Mouse (Mus musculus): ENCODE measurements around the gene Dennd4b. TPM values are rescaled to one million over a fixed set of nuclear protein-coding genes. Genes with fewer than 3 reads are reported as not detected.
"Not testable (repeated sequence)": the region's sequence is repeated elsewhere in the genome, so short reads cannot be mapped to it uniquely, and the experiment has no call there.

Gene Dennd4b
- polyA plus RNA-seq, 1 experiment from 2014 or later: 4.7 TPM

GRCm38 (mm10) chr3:90248746-90249100 lies 16.3 kb upstream of the Dennd4b start:
- Histone ChIP-seq H3K36me3 (ENCODE audit: control insufficient read depth, insufficient read depth, low read length) (peaks cover 2% of the 10 kb centered on the region; the same call in 1 of the 2 replicates), H3K9ac (ENCODE audit: low read length) (peak overlapping the region; percentile 45), H3K4me3 (ENCODE audit: low read depth, low read length) (peak overlapping the region; percentile 44), H3K4me2 (ENCODE audit: low read depth) (peak overlapping the region; percentile 76), H3K27ac (ENCODE audit: low read depth, low read length) (no peak overlapping the region), H3K9me3 (ENCODE audit: control insufficient read depth, low read length) (no peaks in the 10 kb centered on the region), H3K27me3 (ENCODE audit: control insufficient read depth, insufficient read depth, low read length) (no peaks in the 10 kb centered on the region), H3K4me1 (ENCODE audit: control insufficient read depth, insufficient read depth, low read length) (peaks cover 6% of the 10 kb centered on the region; the same call in 1 of the 2 replicates)
- DNase-seq (ENCODE audit: low spot score): no peak
- 6% methylated on average over 10 of the region's 10 CpGs for WGBS
- no peak for ATAC-seq (ENCODE audit: insufficient read depth, low FRiP score, low TSS enrichment)

DNA sequence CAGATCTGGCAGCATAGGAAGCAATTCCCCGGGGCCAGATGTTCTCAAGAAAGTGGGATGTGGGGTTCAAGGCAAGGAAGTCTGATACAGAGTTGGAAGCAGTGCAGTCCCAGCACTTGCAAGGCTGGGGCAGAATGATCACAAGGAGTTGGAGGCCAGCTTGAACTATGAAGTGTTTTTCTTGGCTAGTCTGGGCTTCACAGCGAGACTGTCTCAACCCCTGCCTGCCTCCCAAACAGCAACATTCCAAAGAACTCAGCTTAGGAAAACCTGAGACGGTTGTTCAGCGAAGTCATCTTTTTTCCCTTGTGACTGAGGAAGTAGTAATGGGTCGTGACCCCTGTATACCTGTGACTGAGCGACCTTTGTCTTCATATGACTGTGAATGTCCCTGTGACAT lies 14.2 kb upstream of the Dennd4b start:
- Histone ChIP-seq H3K36me3 (ENCODE audit: control insufficient read depth, insufficient read depth, low read length) (peaks cover 2% of the 10 kb centered on the region; the same call in 1 of the 2 replicates), H3K9ac (ENCODE audit: low read length) (no peak overlapping the region), H3K4me2 (ENCODE audit: low read depth) (no peak overlapping the region), H3K27ac (ENCODE audit: low read depth, low read length) (no peak overlapping the region), H3K4me1 (ENCODE audit: control insufficient read depth, insufficient read depth, low read length) (peaks cover 12% of the 10 kb centered on the region), H3K4me3 (ENCODE audit: low read depth, low read length) (no peak overlapping the region), H3K27me3 (ENCODE audit: control insufficient read depth, insufficient read depth, low read length) (no peaks in the 10 kb centered on the region), H3K9me3 (ENCODE audit: control insufficient read depth, low read length) (no peaks in the 10 kb centered on the region)
- no peak for DNase-seq (ENCODE audit: low spot score)
- ATAC-seq (ENCODE audit: insufficient read depth, low FRiP score, low TSS enrichment): no peak
- WGBS: 92% methylated on average over 6 of the region's 6 CpGs

- H3K9me3 ChIP-seq (ENCODE audit: control insufficient read depth, low read length); H3K9ac ChIP-seq (ENCODE audit: low read length); H3K27ac ChIP-seq (ENCODE audit: low read depth, low read length); H3K4me2 ChIP-seq (ENCODE audit: low read depth); H3K36me3 ChIP-seq (ENCODE audit: control insufficient read depth, insufficient read depth, low read length); ATAC-seq (ENCODE audit: insufficient read depth, low FRiP score, low TSS enrichment); H3K4me3 ChIP-seq (ENCODE audit: low read depth, low read length); H3K27me3 ChIP-seq (ENCODE audit: control insufficient read depth, insufficient read depth, low read length); DNase-seq (ENCODE audit: low spot score): not testable (repeated sequence)
- H3K4me1 ChIP-seq (ENCODE audit: control insufficient read depth, insufficient read depth, low read length): peaks cover 12% of the 10 kb centered on the region
- 91% methylated on average over 8 of the region's 12 CpGs for WGBS
Measured at GRCm38 (mm10) chr3:90251731-90252226, 13.2 kb upstream of the Dennd4b start.

DNA sequence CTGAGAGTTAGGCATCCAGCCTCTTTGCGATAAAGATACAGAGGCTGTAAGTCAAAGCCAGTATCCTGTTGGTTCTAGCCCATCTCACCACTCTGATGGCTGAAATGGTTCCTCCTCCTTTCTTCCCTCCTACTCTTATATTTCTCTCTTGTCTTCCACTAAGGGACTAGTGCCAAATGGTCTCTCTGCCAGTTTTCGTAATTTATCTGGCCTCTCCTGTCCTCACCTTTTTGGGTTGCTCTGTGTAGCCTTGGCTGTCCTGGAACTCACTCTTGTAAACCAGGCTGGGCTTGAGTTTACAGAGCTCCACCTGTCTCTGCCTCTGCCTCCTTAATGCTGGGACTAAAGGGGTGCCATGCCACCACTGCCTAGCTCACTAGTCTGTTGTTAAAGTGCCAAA lies 12.3 kb upstream of the Dennd4b start:
- not testable (repeated sequence) for H3K27ac ChIP-seq (ENCODE audit: low read depth, low read length); H3K36me3 ChIP-seq (ENCODE audit: control insufficient read depth, insufficient read depth, low read length); H3K9me3 ChIP-seq (ENCODE audit: control insufficient read depth, low read length); ATAC-seq (ENCODE audit: insufficient read depth, low FRiP score, low TSS enrichment); H3K9ac ChIP-seq (ENCODE audit: low read length); DNase-seq (ENCODE audit: low spot score); H3K4me3 ChIP-seq (ENCODE audit: low read depth, low read length); H3K4me2 ChIP-seq (ENCODE audit: low read depth); H3K27me3 ChIP-seq (ENCODE audit: control insufficient read depth, insufficient read depth, low read length); H3K4me1 ChIP-seq (ENCODE audit: control insufficient read depth, insufficient read depth, low read length)
- 96% methylated on average over 2 of the region's 2 CpGs for WGBS

- not testable (repeated sequence) for DNase-seq (ENCODE audit: low spot score); ATAC-seq (ENCODE audit: insufficient read depth, low FRiP score, low TSS enrichment); H3K4me1 ChIP-seq (ENCODE audit: control insufficient read depth, insufficient read depth, low read length); H3K4me2 ChIP-seq (ENCODE audit: low read depth); H3K4me3 ChIP-seq (ENCODE audit: low read depth, low read length); H3K27me3 ChIP-seq (ENCODE audit: control insufficient read depth, insufficient read depth, low read length); H3K9me3 ChIP-seq (ENCODE audit: control insufficient read depth, low read length); H3K9ac ChIP-seq (ENCODE audit: low read length); H3K36me3 ChIP-seq (ENCODE audit: control insufficient read depth, insufficient read depth, low read length); H3K27ac ChIP-seq (ENCODE audit: low read depth, low read length)
- WGBS: 82% methylated on average over 1 of the region's 1 CpGs
Measured at GRCm38 (mm10) chr3:90253174-90253573, 11.8 kb upstream of the Dennd4b start.

GRCm38 (mm10) chr3:90253653-90254418 lies 11.1 kb upstream of the Dennd4b start, which contains the start of gene Crtc2:
Gene Crtc2 (plus strand): TSS chr3:90254163.
- H3K4me1 ChIP-seq (ENCODE audit: control insufficient read depth, insufficient read depth, low read length): peaks cover 7% of the 10 kb centered on the region
- H3K27me3 ChIP-seq (ENCODE audit: control insufficient read depth, insufficient read depth, low read length): no peaks in the 10 kb centered on the region
- DNase-seq (ENCODE audit: low spot score): peak; percentile 96
- WGBS: 2% methylated on average over 40 of the region's 40 CpGs
- ATAC-seq (ENCODE audit: insufficient read depth, low FRiP score, low TSS enrichment): peak; percentile 93
- peak within 1 kb of the TSS; percentile 85 for H3K27ac ChIP-seq (ENCODE audit: low read depth, low read length)
- peak within 1 kb of the TSS; percentile 76 for H3K9ac ChIP-seq (ENCODE audit: low read length)
- peak within 1 kb of the TSS; percentile 80 for H3K4me3 ChIP-seq (ENCODE audit: low read depth, low read length)
- no peaks in the 10 kb centered on the region for H3K9me3 ChIP-seq (ENCODE audit: control insufficient read depth, low read length)
- H3K36me3 ChIP-seq (ENCODE audit: control insufficient read depth, insufficient read depth, low read length): peaks cover 4% of the 10 kb centered on the region; the same call in 1 of the 2 replicates
- H3K4me2 ChIP-seq (ENCODE audit: low read depth): peak within 1 kb of the TSS; percentile 49

DNA sequence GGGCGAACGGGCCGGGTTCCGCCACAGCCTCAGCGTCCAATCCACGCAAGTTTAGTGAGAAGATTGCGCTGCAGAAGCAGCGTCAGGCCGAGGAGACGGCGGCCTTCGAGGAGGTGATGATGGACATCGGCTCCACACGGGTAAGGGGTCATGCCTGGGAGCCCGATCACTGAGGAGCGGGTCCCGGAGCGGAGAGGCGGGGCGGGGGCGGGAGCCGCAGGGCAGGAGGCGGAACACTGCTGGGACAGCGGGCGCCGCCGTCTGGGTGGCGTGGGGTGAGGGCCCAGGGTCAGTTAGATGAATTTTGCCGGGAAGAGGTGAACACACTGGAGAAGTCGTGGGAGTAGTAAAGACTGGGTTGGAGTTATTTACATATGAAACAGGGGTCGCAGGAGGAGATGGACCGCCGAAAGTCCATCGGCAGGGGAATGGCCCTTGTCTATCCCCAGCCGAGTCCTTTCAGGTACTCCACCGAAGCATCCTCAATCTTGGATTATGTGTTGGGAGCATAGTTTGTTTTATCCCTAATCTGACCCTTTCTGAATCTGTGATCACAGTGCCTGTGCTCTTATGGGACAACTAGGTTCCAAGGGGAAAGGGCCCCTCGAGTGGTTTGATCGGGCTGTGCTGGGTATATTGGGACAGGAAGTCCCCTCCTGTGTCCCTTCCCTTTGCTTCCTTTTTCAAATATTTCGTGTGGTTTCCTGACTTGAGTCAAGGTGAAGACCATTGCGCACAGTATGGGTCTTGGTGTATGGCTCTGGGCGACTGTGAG lies 10.4 kb upstream of the Dennd4b start:
- Histone ChIP-seq H3K4me3 (ENCODE audit: low read depth, low read length) (peak overlapping the region; percentile 80), H3K9ac (ENCODE audit: low read length) (peak overlapping the region; percentile 76), H3K9me3 (ENCODE audit: control insufficient read depth, low read length) (no peaks in the 10 kb centered on the region), H3K27me3 (ENCODE audit: control insufficient read depth, insufficient read depth, low read length) (no peaks in the 10 kb centered on the region), H3K4me2 (ENCODE audit: low read depth) (peak overlapping the region; percentile 49), H3K36me3 (ENCODE audit: control insufficient read depth, insufficient read depth, low read length) (peaks cover 8% of the 10 kb centered on the region), H3K4me1 (ENCODE audit: control insufficient read depth, insufficient read depth, low read length) (peaks cover 6% of the 10 kb centered on the region), H3K27ac (ENCODE audit: low read depth, low read length) (peak overlapping the region; percentile 85)
- DNase-seq (ENCODE audit: low spot score) (no peak), ATAC-seq (ENCODE audit: insufficient read depth, low FRiP score, low TSS enrichment) (peak; percentile 76)
- WGBS: under 1% methylated on average over 39 of the region's 41 CpGs

- WGBS: 37% methylated on average over 2 of the region's 2 CpGs
- H3K9ac ChIP-seq (ENCODE audit: low read length): peak overlapping the region; percentile 76
Measured at GRCm38 (mm10) chr3:90255194-90255565, 9.8 kb upstream of the Dennd4b start.

More at GRCm38 (mm10) chr3:90255194-90255565, 9.8 kb upstream of the Dennd4b start:
- ATAC-seq (ENCODE audit: insufficient read depth, low FRiP score, low TSS enrichment) (no peak), DNase-seq (ENCODE audit: low spot score) (no peak)
- Histone ChIP-seq H3K27ac (ENCODE audit: low read depth, low read length) (no peak overlapping the region), H3K4me2 (ENCODE audit: low read depth) (peak overlapping the region; percentile 49), H3K9me3 (ENCODE audit: control insufficient read depth, low read length) (no peaks in the 10 kb centered on the region), H3K4me3 (ENCODE audit: low read depth, low read length) (peak overlapping the region; percentile 80), H3K36me3 (ENCODE audit: control insufficient read depth, insufficient read depth, low read length) (peaks cover 10% of the 10 kb centered on the region), H3K27me3 (ENCODE audit: control insufficient read depth, insufficient read depth, low read length) (no peaks in the 10 kb centered on the region), H3K4me1 (ENCODE audit: control insufficient read depth, insufficient read depth, low read length) (peaks cover 6% of the 10 kb centered on the region)
